Mouse (Mus musculus) MEL (cell line): ENCODE measurements around the gene Rexo5. TPM values are rescaled to one million over a fixed set of nuclear protein-coding genes. Genes with fewer than 3 reads are reported as not detected.

Source experiments
- DNase-seq: peaks from one replicate; pipeline ENCODE4 v3.0.0; 2011; ENCODE audit warnings: low read depth, low spot score
- H3K27ac ChIP-seq: 2 replicates; pipeline ENCODE4 v1.5.1; 2012; ENCODE audit warnings: low read depth, mild to moderate bottlenecking, control low read depth, low read length, moderate library complexity; ENCODE audit not compliant: control insufficient read depth
- H3K27me3 ChIP-seq, 2 experiments: fragments of 150-350 bp in 1 of 2; sonication (generic) in 1 of 2; 2 replicates each; pipeline ENCODE4 v1.6.1; 2012; ENCODE audit warnings: low read length in 2 of 2, mild to moderate bottlenecking in 2 of 2, improper control_type of control experiment in 1 of 2, moderate library complexity in 1 of 2; ENCODE audit not compliant: insufficient read depth in 2 of 2, control insufficient read depth in 1 of 2
- H3K36me3 ChIP-seq, 2 experiments: 2 replicates each; pipeline ENCODE4 v1.6.1; 2012 to 2014; ENCODE audit warnings: low read length in 2 of 2, improper control_type of control experiment in 1 of 2, inconsistent platforms in 1 of 2, mild to moderate bottlenecking in 1 of 2; ENCODE audit not compliant: insufficient read depth in 2 of 2, control insufficient read depth in 1 of 2
- H3K4me1 ChIP-seq, 2 experiments: fragments of 150-350 bp in 1 of 2; sonication (generic) in 1 of 2; 2 replicates each; pipeline ENCODE4 v1.6.1; 2012; ENCODE audit warnings: low read length in 2 of 2, improper control_type of control experiment in 1 of 2, mild to moderate bottlenecking in 1 of 2; ENCODE audit not compliant: insufficient read depth in 2 of 2, control insufficient read depth in 1 of 2
- H3K4me3 ChIP-seq, 2 experiments: fragments of 150-350 bp in 1 of 2; sonication (generic) in 1 of 2; 2 replicates each; pipeline ENCODE4 v1.5.1; 2012; ENCODE audit warnings: low read depth in 2 of 2, low read length in 2 of 2, mild to moderate bottlenecking in 2 of 2, moderate library complexity in 2 of 2, control low read depth in 1 of 2, improper control_type of control experiment in 1 of 2; ENCODE audit not compliant: control insufficient read depth in 1 of 2, insufficient read depth in 1 of 2
- H3K79me2 ChIP-seq: 2 replicates; pipeline ENCODE4 v1.6.1; 2012; ENCODE audit warnings: mild to moderate bottlenecking, low read length, moderate library complexity; ENCODE audit not compliant: control insufficient read depth, poor library complexity, insufficient read depth
- H3K9ac ChIP-seq: 2 replicates; pipeline ENCODE4 v1.6.1; 2012; ENCODE audit warnings: low read depth, mild to moderate bottlenecking, control low read depth, low read length, moderate library complexity; ENCODE audit not compliant: control insufficient read depth, poor library complexity, severe bottlenecking
- H3K9me3 ChIP-seq: fragments of 150-350 bp; sonication (generic); replicated peaks from 2 replicates; pipeline ENCODE4 v1.6.1; 2012; ENCODE audit warnings: mild to moderate bottlenecking, low read length, improper control_type of control experiment, moderate library complexity; ENCODE audit not compliant: insufficient read depth
- BHLHE40 ChIP-seq: IDR thresholded peaks from 2 replicates; pipeline ENCODE4 v1.6.1; 2012; ENCODE audit warnings: low read depth, mild to moderate bottlenecking, inconsistent platforms, low read length, improper control_type of control experiment, borderline replicate concordance
- CHD1 ChIP-seq: IDR thresholded peaks from 2 replicates; pipeline ENCODE4 v1.6.1; 2012; ENCODE audit warnings: low read depth, mild to moderate bottlenecking, inconsistent platforms, low read length, improper control_type of control experiment
- CHD2 ChIP-seq: IDR thresholded peaks from 2 replicates; pipeline ENCODE4 v1.6.1; 2011; ENCODE audit warnings: low read length, improper control_type of control experiment
- CTCF ChIP-seq, 3 experiments: IDR thresholded peaks in 2 of 3; conservative IDR thresholded peaks in 1 of 3; 2 replicates each; pipeline ENCODE4 v1.5.1; 2011 to 2012; ENCODE audit warnings: low read length in 3 of 3, low read depth in 2 of 3, mild to moderate bottlenecking in 2 of 3, improper control_type of control experiment in 1 of 3, inconsistent platforms in 1 of 3, mixed read lengths in 1 of 3, moderate library complexity in 1 of 3; ENCODE audit not compliant: control insufficient read depth in 1 of 3, insufficient read depth in 1 of 3, poor library complexity in 1 of 3, severe bottlenecking in 1 of 3
- EP300 ChIP-seq, 2 experiments: IDR thresholded peaks; 2 replicates each; pipeline ENCODE4 v1.6.1; 2011; ENCODE audit warnings: improper control_type of control experiment in 2 of 2, low read length in 2 of 2, low read depth in 1 of 2, mild to moderate bottlenecking in 1 of 2
- ETS1 ChIP-seq: IDR thresholded peaks from 2 replicates; pipeline ENCODE4 v1.6.1; 2012; ENCODE audit warnings: low read depth, mild to moderate bottlenecking, inconsistent platforms, low read length, improper control_type of control experiment, moderate library complexity
- GATA1 ChIP-seq: IDR thresholded peaks from 2 replicates; pipeline ENCODE4 v1.6.1; 2011; ENCODE audit warnings: low read depth, low read length, improper control_type of control experiment
- JUND ChIP-seq: IDR thresholded peaks from 2 replicates; pipeline ENCODE4 v1.6.1; 2011; ENCODE audit warnings: low read depth, mild to moderate bottlenecking, improper control_type of control experiment, low read length
- KAT2A ChIP-seq: conservative IDR thresholded peaks from 2 replicates; pipeline ENCODE4 v1.6.1; 2012; ENCODE audit warnings: low read depth, low read length, improper control_type of control experiment, inconsistent platforms
- MAFK ChIP-seq: IDR thresholded peaks from 2 replicates; pipeline ENCODE4 v1.6.1; 2011; ENCODE audit warnings: low read depth, mild to moderate bottlenecking, low read length, improper control_type of control experiment, borderline replicate concordance
- MAX ChIP-seq: IDR thresholded peaks from 2 replicates; pipeline ENCODE4 v1.6.1; 2011; ENCODE audit warnings: low read length, improper control_type of control experiment
- MYB ChIP-seq: IDR thresholded peaks from 2 replicates; pipeline ENCODE4 v1.6.1; 2011; ENCODE audit warnings: mild to moderate bottlenecking, low read depth, low read length, improper control_type of control experiment
- MYC ChIP-seq: IDR thresholded peaks from 2 replicates; pipeline ENCODE4 v1.6.1; 2011; ENCODE audit warnings: low read depth, mild to moderate bottlenecking, low read length, improper control_type of control experiment, moderate library complexity
- NELFE ChIP-seq: IDR thresholded peaks from 2 replicates; pipeline ENCODE4 v1.6.1; 2011; ENCODE audit warnings: low read depth, low read length, improper control_type of control experiment
- NRF1 ChIP-seq: IDR thresholded peaks from 2 replicates; pipeline ENCODE4 v1.6.1; 2014; ENCODE audit warnings: low read depth, mild to moderate bottlenecking, inconsistent platforms, low read length, improper control_type of control experiment, moderate library complexity; ENCODE audit not compliant: poor library complexity, insufficient read depth, severe bottlenecking
- POLR2A ChIP-seq, 2 experiments: IDR thresholded peaks; 2 replicates each; pipeline ENCODE4 v1.6.1; 2011 to 2012; ENCODE audit warnings: low read length in 2 of 2, mild to moderate bottlenecking in 2 of 2, control low read depth in 1 of 2, improper control_type of control experiment in 1 of 2, low read depth in 1 of 2, moderate library complexity in 1 of 2; ENCODE audit not compliant: control insufficient read depth in 1 of 2, insufficient read depth in 1 of 2, poor library complexity in 1 of 2
- POLR2AphosphoS5 ChIP-seq: IDR thresholded peaks from 2 replicates; pipeline ENCODE4 v1.6.1; 2012; ENCODE audit warnings: low read depth, borderline replicate concordance, mild to moderate bottlenecking, inconsistent platforms, low read length, moderate library complexity, mixed read lengths
- RAD21 ChIP-seq: IDR thresholded peaks from 2 replicates; pipeline ENCODE4 v1.6.1; 2011; ENCODE audit warnings: mild to moderate bottlenecking, low read depth, low read length, improper control_type of control experiment
- SIN3A ChIP-seq: IDR thresholded peaks from 2 replicates; pipeline ENCODE4 v1.6.1; 2012; ENCODE audit warnings: low read length, improper control_type of control experiment, inconsistent platforms
- SMC3 ChIP-seq: IDR thresholded peaks from 2 replicates; pipeline ENCODE4 v1.6.1; 2011; ENCODE audit warnings: low read depth, low read length, improper control_type of control experiment
- TAL1 ChIP-seq: IDR thresholded peaks from 2 replicates; pipeline ENCODE4 v1.6.1; 2012; ENCODE audit warnings: mild to moderate bottlenecking, inconsistent platforms, low read length, moderate library complexity, mixed read lengths
- TBP ChIP-seq: IDR thresholded peaks from 2 replicates; pipeline ENCODE4 v1.8.0; 2011; ENCODE audit warnings: low read depth, low read length, improper control_type of control experiment
- UBTF ChIP-seq: IDR thresholded peaks from 2 replicates; pipeline ENCODE4 v1.6.1; 2012; ENCODE audit warnings: low read depth, mild to moderate bottlenecking, inconsistent platforms, low read length, improper control_type of control experiment, moderate library complexity, borderline replicate concordance; ENCODE audit not compliant: insufficient read depth
- ZKSCAN1 ChIP-seq: IDR thresholded peaks from 2 replicates; pipeline ENCODE4 v1.6.1; 2012; ENCODE audit warnings: low read depth, mild to moderate bottlenecking, inconsistent platforms, low read length, improper control_type of control experiment, moderate library complexity
- polyA plus RNA-seq, 2 experiments: library from polyadenylated mRNA; stranded (reverse) in 1 of 2; unstranded in 1 of 2; fragments of >175 nt in 1 of 2; fragments of >200 nt in 1 of 2; gene quantifications; 2 replicates each; pipeline versions ENCODE4 v1.2.1 to v1.2.4; 2012; ENCODE audit warnings: low replicate concordance in 2 of 2, low read depth in 1 of 2; ENCODE audit not compliant: insufficient read length in 2 of 2, insufficient read depth in 1 of 2, missing spikeins in 1 of 2
- total RNA-seq: library from RNA; depleted of rRNA; stranded (reverse); fragments of 300-350 nt; gene quantifications from 2 replicates; pipeline ENCODE4 v1.2.3, GENCODE M21; 2012

The Rexo5 gene
- total and polyA plus RNA-seq, 3 experiments = 11.7 to 18.3 TPM; not detected in 1

DNA sequence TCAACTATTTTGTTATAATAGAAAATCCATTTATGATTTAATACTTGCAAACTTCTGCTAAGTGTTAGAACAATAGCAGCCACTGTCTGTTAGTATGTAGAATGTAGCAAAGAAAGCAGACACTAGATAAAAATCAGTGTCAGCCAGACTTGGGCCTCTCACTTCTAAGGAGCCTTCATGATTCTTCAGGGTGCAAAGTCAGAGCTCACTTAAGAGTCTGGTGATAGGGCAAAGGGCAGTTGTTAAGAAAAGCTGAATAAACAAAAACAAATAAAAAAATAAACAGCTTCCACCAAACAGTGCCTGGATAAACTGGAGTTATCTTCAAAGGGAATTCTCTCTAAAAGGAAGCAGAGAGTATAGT is 67.1 kb downstream of the Rexo5 start:
- Histone ChIP-seq H3K4me3 (no peak overlapping the region), H3K36me3 (peaks cover 0 to 13% of the 10 kb centered on the region in 2 experiments; a peak in 2 of 4 replicates), H3K27ac (no peak overlapping the region), H3K4me1 (peaks cover 9 to 10% of the 10 kb centered on the region in 2 experiments), H3K9ac (no peak overlapping the region), H3K9me3 (no peaks in the 10 kb centered on the region), H3K79me2 (no peaks in the 10 kb centered on the region), H3K27me3 (no peaks in the 10 kb centered on the region)
- TF ChIP-seq CTCF (IDR thresholded peaks at IDR 0.05 in 2 of 3, conservative IDR thresholded peaks at IDR 0.05 in 1 of 3; ENCODE audit: control insufficient read depth in 1 of 3, insufficient read depth in 1 of 3, low read depth in 2 of 3, low read length in 3 of 3, poor library complexity in 1 of 3, severe bottlenecking in 1 of 3) (no peak), NELFE (no peak), POLR2A (IDR thresholded peaks at IDR 0.05; ENCODE audit: control insufficient read depth in 1 of 2, insufficient read depth in 1 of 2, low read depth in 1 of 2, low read length in 2 of 2, poor library complexity in 1 of 2) (no peak), BHLHE40 (no peak), MAFK (no peak), RAD21 (no peak), EP300 (IDR thresholded peaks at IDR 0.05; ENCODE audit: low read depth in 1 of 2, low read length in 2 of 2) (no peak), MYC (no peak), NRF1 (no peak), TBP (no peak), MAX (no peak), CHD2 (no peak), ZKSCAN1 (no peak), POLR2AphosphoS5 (no peak), MYB (no peak), UBTF (no peak), CHD1 (no peak)
- no peak for DNase-seq

DNA sequence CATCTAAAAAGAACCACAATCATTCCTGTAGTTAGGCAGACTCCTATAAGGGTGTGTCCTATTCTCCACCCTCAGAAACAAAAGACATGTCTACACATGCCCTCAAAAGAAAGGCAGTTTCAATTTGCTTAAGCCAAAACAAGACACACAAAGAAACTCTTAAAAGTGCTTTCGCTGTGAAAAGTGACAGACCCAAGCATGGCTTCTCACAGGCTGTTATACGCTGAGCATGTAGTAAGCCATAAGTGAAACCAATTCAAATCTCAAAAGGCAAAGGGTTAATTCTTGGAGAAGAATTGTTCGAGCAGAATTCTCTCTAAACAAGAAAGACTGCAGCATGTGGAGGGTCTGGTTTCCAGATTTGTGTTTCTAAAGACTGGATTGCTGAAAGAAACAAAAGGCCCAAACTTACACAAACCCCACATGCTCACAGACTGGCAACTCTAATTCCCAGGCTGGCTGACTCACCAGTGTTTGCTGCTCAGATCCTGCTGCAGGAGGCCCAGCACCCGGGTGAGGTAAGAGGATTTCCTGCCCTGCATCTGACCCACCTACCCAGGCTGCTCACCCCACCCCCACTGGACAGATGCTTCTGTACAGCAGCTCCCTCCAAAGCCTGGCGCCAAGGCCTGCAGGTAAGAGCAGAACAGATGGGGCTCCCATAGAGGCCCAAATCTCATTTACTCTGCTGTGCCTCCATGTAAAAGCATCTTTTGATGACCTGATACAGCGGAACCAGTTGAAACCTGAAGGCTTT is 67.7 kb downstream of the Rexo5 start:
- no peaks in the 10 kb centered on the region for H3K9me3 ChIP-seq
- H3K4me1 ChIP-seq = peaks cover 9 to 10% of the 10 kb centered on the region in 2 experiments
- no peak for DNase-seq
- no peak overlapping the region for H3K9ac ChIP-seq
- no peak overlapping the region for H3K4me3 ChIP-seq
- no peaks in the 10 kb centered on the region for H3K79me2 ChIP-seq
- H3K27ac ChIP-seq = no peak overlapping the region
- H3K27me3 ChIP-seq = no peaks in the 10 kb centered on the region
- peaks cover 0 to 13% of the 10 kb centered on the region in 2 experiments; a peak in 2 of 4 replicates for H3K36me3 ChIP-seq
- TF ChIP-seq SMC3 (no peak), KAT2A (no peak), GATA1 (no peak), JUND (no peak), TAL1 (no peak), MYC (no peak), SIN3A (no peak), CHD1 (no peak), ETS1 (no peak)
